Mouse (Mus musculus) T-helper 1 cell (primary cell): ENCODE data around the gene Gga2.

Source experiments
- in situ Hi-C: fragments of 300-600 bp; cut with MboI, MseI; formaldehyde crosslinking; loops from one replicate; pipeline ENCODE4 v1.15.1; 2025; ENCODE audit warnings: high pct_unique_total_duplicates

Gene Gga2

GRCm38 (mm10) chr7:122020667-122021354 lies at the start of gene Gga2:
Gene Gga2 (minus strand): TSS chr7:122021222.
- in situ Hi-C loops, result no loop called here

DNA sequence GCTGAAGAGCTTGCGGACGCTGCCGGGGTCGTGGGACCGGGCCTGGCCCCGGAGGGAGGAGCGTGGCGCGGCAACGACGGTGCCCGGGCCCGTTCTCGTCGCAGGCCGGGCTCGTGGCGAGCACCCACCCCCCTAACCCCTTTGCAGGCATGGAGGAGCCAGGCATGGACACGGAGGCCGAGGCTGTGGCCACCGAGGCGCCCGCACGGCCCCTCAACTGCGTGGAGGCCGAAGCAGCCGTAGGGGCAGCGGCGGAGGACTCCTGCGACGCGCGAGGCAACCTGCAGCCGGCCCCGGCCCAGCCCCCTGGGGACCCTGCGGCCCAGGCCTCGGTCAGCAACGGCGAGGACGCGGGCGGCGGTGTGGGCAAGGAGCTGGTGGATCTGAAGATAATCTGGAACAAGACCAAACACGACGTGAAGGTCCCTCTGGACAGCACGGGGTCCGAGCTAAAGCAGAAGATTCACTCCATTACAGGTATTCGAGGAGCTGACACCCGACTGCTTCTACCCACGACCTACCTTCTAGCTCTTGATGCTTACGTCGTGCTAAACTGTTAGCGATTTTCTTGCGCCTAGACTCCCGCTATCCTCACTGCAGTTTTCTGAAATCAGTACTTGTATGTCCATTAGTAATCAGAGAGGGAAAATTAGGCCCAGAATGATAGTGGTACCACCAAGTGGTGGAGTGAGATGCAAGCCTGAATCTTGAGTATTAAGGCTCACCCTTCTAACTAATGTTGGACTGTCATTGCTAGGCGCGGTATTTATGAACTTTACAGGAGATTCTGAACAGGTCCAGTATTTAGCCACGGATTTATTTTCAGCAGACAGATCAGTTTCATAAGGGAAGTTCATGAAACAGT lies 46.7 kb upstream of the Gga2 start:
- in situ Hi-C loops, result no loop called here

- in situ Hi-C loops, result no loop called here
These were observed 46.0 kb upstream of the Gga2 start, which contains the start of the genes Ubfd1 and Ears2 for GRCm38 (mm10) chr7:122066945-122067516. Gene Ubfd1 (plus strand): TSS chr7:122067175. Gene Ears2 (minus strand): TSS chr7:122067263.

DNA sequence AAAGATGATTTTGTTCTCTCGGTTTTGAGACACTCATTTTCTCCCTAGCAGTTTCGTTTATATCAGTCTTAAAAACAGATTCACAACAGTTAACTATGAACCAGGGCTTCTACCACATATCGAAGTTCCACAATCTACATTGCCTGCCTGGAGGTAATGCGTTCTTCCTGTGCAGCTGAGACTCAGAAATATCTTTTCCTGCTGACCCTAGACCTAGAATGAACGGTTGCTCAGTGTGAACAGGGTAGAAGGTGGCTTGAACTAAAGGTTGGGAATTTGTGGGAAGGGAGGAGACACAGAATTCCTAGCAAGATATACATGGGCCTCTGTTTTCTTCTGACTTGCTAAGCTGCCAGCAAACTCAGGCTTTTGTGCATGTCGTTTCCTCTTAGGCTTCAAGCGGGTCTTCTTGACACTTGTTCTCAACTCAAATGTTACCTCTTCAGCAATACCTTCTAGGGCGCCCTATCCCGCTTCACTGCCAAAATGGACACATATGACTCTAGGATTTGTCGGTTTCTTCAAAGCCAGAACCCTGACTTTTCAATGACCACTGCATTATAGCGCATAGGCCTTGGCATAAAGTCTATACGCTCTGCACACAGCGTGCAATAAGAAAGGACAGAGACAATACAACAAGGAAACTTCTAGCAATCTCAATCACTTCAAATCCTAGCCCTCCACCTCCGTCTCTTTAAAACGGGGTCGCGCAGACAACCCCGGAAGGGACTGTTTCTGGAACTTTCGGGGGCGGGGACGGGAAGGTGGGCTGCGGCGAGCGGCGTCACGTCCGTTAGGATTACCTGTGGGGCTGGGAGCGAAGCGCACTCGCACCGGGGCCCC lies 45.3 kb upstream of the Gga2 start:
- in situ Hi-C loops, result no loop called here

DNA sequence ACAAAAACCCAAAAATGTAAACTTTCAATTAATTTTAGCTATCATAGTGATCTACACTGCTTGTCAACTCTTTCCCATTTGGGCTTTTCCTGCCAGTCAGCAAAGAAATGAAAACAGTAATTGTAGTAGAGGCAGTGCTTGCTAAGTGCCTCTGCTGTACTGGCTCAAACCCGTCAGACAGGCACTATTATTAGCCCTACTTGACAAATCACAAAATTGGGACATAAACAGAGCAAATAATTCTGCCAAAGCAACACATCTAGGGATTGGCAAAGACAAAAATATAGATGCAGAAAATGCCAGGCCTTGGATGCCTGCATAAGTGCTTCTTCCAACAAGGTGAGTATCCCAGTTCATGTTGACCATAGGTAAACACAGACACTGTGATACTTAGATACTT lies 44.6 kb upstream of the Gga2 start:
- in situ Hi-C loops, result no loop called here

- in situ Hi-C loops, result no loop called here
These were observed 35.6 kb upstream of the Gga2 start for GRCm38 (mm10) chr7:122056633-122057032.

GRCm38 (mm10) chr7:122050834-122051233 lies 29.8 kb upstream of the Gga2 start:
- in situ Hi-C loops, result no loop called here

- in situ Hi-C loops, result no loop called here
These were observed 27.2 kb upstream of the Gga2 start for GRCm38 (mm10) chr7:122048191-122048590.

DNA sequence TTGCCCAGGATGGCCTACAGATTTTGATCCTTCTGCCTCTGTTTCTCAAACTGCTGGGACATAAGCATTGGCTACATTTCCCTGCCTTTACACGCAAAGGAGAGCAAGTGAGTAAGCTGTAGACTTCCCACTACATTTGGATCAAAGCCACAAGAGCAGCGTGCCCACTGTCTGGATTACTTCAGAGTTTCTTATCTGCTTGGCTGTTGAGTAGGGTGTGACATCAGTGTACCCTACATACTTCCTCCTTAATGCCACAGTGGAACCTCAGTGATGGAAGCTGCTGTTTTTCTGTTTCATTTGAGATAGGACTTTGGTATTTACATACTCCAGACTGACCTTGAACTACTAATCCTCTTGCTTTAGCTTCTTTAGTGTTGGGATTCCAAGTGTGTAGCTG lies 25.8 kb upstream of the Gga2 start:
- in situ Hi-C loops, result no loop called here

- in situ Hi-C loops, result no loop called here
These were observed 24.7 kb upstream of the Gga2 start for GRCm38 (mm10) chr7:122045711-122046110.

- in situ Hi-C loops, result no loop called here
These were observed 24.2 kb upstream of the Gga2 start for GRCm38 (mm10) chr7:122045181-122045634.

DNA sequence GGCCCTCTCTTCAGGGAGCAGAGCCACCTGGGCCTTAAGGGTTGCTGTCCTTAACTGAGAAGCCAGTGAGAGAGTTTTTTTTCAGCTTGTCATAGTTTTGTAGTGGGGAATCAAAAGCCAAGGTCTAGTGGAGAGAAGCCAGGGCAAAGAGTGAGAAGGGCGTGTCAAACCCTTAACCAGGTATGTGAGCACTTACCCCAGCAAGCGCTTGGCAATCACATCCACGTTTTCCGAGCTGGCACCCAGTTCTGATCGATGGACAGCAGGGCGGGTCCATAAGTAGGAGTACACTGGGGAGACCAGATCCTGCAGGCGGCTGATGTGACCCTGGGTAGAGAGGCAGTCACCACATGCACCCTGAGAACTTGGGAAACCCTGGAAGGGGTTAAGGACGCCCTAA lies 23.1 kb upstream of the Gga2 start:
- in situ Hi-C loops, result no loop called here

DNA sequence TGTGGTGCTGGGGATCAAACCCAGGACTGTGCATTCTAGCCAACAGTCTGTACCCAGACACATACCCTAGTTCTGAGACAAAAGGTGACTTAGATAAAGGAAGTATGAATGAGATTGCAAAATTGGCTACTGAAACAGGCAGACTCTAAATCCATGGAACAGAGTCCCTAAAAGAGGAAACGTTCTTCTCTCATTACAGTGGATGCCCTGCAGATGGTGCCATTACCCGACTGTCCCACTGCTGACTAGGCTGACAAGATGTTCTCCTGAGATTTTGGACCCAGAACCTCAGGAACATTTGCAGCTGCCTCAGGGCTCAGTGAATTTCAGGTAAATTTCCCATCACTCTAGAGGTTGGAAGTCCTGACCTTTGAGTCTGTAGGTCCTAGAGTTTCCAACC lies 13.3 kb upstream of the Gga2 start:
- in situ Hi-C loops, result no loop called here

GRCm38 (mm10) chr7:122033371-122033770 lies 12.3 kb upstream of the Gga2 start:
- in situ Hi-C loops, result no loop called here

DNA sequence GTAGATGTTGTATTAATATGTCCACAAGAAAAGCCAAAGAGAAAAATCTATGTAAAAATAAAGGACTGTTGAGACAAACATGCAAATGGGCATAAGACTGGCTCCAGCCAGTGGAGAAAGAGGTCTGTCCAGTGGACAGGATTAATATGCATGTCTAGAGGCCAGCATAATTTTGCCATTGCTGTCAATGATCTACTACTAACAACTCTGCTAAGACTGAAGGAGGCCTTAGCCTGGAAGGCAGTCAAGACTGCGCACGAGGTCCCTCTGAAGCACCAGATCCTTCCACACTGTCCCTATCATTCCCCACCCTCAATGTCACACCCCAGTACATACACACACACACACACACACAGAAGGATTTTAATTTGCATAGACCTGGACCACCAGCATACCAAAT lies 1.1 kb upstream of the Gga2 start:
- in situ Hi-C loops, result no loop called here

DNA sequence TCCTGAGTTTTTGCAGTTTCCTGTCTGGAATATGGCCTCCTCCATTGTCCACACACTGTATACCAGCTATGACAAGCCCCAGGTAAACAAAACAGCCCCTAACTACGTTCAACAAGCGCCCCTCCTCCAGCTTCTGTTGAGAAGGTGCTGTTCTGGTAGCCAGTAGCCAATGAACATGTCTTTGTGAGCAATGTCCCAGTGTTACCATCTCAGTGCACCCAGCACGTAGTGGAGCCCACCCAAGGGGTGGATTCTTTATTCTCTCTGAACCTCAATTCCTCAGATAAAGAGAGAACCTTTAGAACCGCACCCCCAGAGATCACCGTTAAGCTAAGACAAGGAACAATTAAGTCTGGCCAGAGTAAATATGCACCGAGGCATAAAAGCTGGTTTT lies 752 bp downstream of the Gga2 start:
- in situ Hi-C loops, result no loop called here

GRCm38 (mm10) chr7:122018978-122019377 lies 2.0 kb downstream of the Gga2 start:
- in situ Hi-C loops, result no loop called here

GRCm38 (mm10) chr7:122018247-122018646 lies 2.8 kb downstream of the Gga2 start:
- in situ Hi-C loops, result no loop called here

GRCm38 (mm10) chr7:122015734-122016133 lies 5.3 kb downstream of the Gga2 start:
- in situ Hi-C loops, result no loop called here

GRCm38 (mm10) chr7:122015105-122015504 lies 5.9 kb downstream of the Gga2 start:
- in situ Hi-C loops, result no loop called here

DNA sequence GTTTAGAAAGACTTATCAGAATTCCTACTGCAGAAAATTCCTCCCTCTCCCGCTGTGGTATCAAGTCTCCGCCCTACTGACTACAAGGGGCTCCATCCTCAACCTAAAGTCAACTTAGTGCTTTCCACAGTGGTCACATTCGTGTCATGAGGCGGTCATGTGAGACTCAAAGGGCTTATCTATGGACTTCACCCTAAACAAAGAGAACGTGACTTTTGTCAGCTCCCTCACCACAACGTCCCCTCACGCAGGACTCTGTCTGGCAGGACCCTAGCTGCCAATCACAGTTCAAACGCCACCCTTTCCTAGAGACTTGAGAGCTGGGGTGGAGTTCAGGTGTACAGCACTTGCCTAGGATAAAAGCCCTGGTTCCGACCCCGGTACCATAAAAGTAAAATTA lies 8.1 kb downstream of the Gga2 start:
- in situ Hi-C loops, result no loop called here

DNA sequence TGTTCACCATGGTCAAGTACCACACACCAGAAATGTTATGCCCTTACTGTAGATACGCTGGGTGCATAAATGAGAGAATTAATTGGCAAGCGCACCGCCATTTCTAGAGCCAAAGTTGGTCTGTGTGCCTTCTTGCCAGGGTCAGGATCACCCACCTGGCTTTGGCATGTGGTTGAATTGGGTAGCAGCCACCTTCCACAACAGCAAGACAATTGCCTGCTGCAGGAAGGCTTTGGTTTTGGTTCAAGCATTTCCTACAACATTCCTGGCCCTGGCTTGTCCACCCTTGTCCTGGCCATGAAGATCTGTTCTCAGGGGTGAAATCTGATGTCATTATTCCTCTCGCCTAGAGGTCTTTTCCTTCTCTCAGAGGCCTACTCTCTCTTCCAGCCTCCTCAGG lies 8.7 kb downstream of the Gga2 start:
- in situ Hi-C loops, result no loop called here
